Mouse (Mus musculus) CH12.LX (cell line): ENCODE results near the gene Smg9. TPM values are rescaled to one million over a fixed set of nuclear protein-coding genes. Genes with fewer than 3 reads are reported as not detected.

Source experiments
- DNase-seq: peaks from one replicate; pipeline ENCODE4 v3.0.0-alpha.2; 2013; ENCODE audit errors: extremely low read depth
- H3K27ac ChIP-seq: 2 replicates; pipeline ENCODE4 v1.5.1; 2012; ENCODE audit warnings: low read depth, mild to moderate bottlenecking, control low read depth, moderate library complexity; ENCODE audit not compliant: insufficient read depth
- H3K27me3 ChIP-seq: replicated peaks from 2 replicates; pipeline ENCODE3; 2012; ENCODE audit warnings: inconsistent platforms
- H3K36me3 ChIP-seq, 2 experiments: replicated peaks in 1 of 2; 2 replicates each; pipeline versions ENCODE3 to v1.6.1; 2012; ENCODE audit warnings: inconsistent platforms in 1 of 2, low read length in 1 of 2, mild to moderate bottlenecking in 1 of 2, mixed read lengths in 1 of 2, moderate library complexity in 1 of 2; ENCODE audit not compliant: control insufficient read depth in 1 of 2, insufficient read depth in 1 of 2
- H3K4me1 ChIP-seq, 2 experiments: 2 replicates each; pipeline ENCODE4 v1.6.1; 2012; ENCODE audit warnings: inconsistent platforms in 1 of 2, moderate library complexity in 1 of 2; ENCODE audit not compliant: insufficient read depth in 2 of 2, control insufficient read depth in 1 of 2
- H3K4me2 ChIP-seq: 2 replicates; pipeline ENCODE4 v1.6.1; 2012; ENCODE audit warnings: low read depth, mild to moderate bottlenecking, control low read depth; ENCODE audit not compliant: poor library complexity, insufficient read depth, severe bottlenecking
- H3K4me3 ChIP-seq, 3 experiments: fragments of 150-350 bp in 1 of 3; sonication (generic) in 1 of 3; replicated peaks in 1 of 3; 2 replicates each; pipeline versions ENCODE3 to v1.5.1; 2011 to 2012; ENCODE audit warnings: low read depth in 2 of 3, low read length in 2 of 3, mild to moderate bottlenecking in 2 of 3, moderate library complexity in 2 of 3, control low read depth in 1 of 3, improper control_type of control experiment in 1 of 3, inconsistent platforms in 1 of 3, mixed read lengths in 1 of 3; ENCODE audit not compliant: poor library complexity in 1 of 3
- H3K79me2 ChIP-seq: replicated peaks from 2 replicates; pipeline ENCODE4 v1.6.1; 2012; ENCODE audit warnings: mild to moderate bottlenecking, moderate library complexity; ENCODE audit not compliant: control insufficient read depth, poor library complexity, insufficient read depth, severe bottlenecking; ENCODE audit errors: extremely low read depth
- H3K9ac ChIP-seq: 2 replicates; pipeline ENCODE4 v1.6.1; 2012; ENCODE audit warnings: low read depth, mild to moderate bottlenecking, control low read depth, moderate library complexity; ENCODE audit not compliant: insufficient read depth
- H3K9me3 ChIP-seq: replicated peaks from 2 replicates; pipeline ENCODE3; 2012; ENCODE audit warnings: low read length, inconsistent platforms, mixed read lengths
- BHLHE40 ChIP-seq: IDR thresholded peaks from 2 replicates; pipeline ENCODE4 v1.6.1; 2011; ENCODE audit warnings: mild to moderate bottlenecking, low read depth, low read length, improper control_type of control experiment
- CTCF ChIP-seq, 2 experiments: IDR thresholded peaks in 1 of 2; conservative IDR thresholded peaks in 1 of 2; 2 replicates each; pipeline ENCODE4 v1.5.1; 2011 to 2012; ENCODE audit warnings: low read depth in 2 of 2, low read length in 2 of 2, improper control_type of control experiment in 1 of 2, inconsistent platforms in 1 of 2, mild to moderate bottlenecking in 1 of 2, moderate library complexity in 1 of 2
- EP300 ChIP-seq: IDR thresholded peaks from 2 replicates; pipeline ENCODE4 v1.6.1; 2011; ENCODE audit warnings: low read length, improper control_type of control experiment
- IRF4 ChIP-seq: IDR thresholded peaks from 2 replicates; pipeline ENCODE4 v1.6.1; 2014; ENCODE audit warnings: low read depth, mild to moderate bottlenecking, inconsistent platforms, low read length, improper control_type of control experiment
- JUND ChIP-seq: conservative IDR thresholded peaks from 2 replicates; pipeline ENCODE4 v1.6.1; 2011; ENCODE audit warnings: low read depth, low read length, improper control_type of control experiment
- MAX ChIP-seq: IDR thresholded peaks from 2 replicates; pipeline ENCODE4 v1.6.1; 2011; ENCODE audit warnings: low read length, improper control_type of control experiment
- MAZ ChIP-seq: IDR thresholded peaks from 2 replicates; pipeline ENCODE4 v1.6.1; 2012; ENCODE audit warnings: low read depth, mild to moderate bottlenecking, inconsistent platforms, low read length, improper control_type of control experiment, moderate library complexity
- MEF2A ChIP-seq: IDR thresholded peaks from 2 replicates; pipeline ENCODE4 v1.6.1; 2014; ENCODE audit warnings: low read depth, mild to moderate bottlenecking, inconsistent platforms, low read length, improper control_type of control experiment, borderline replicate concordance
- MXI1 ChIP-seq: IDR thresholded peaks from 2 replicates; pipeline ENCODE4 v1.6.1; 2011; ENCODE audit warnings: mild to moderate bottlenecking, low read depth, low read length, improper control_type of control experiment
- MYC ChIP-seq: IDR thresholded peaks from 2 replicates; pipeline ENCODE4 v1.6.1; 2011; ENCODE audit warnings: low read depth, mild to moderate bottlenecking, improper control_type of control experiment, low read length
- NELFE ChIP-seq: IDR thresholded peaks from 2 replicates; pipeline ENCODE4 v1.6.1; 2011; ENCODE audit warnings: low read depth, low read length, improper control_type of control experiment
- NRF1 ChIP-seq: IDR thresholded peaks from 2 replicates; pipeline ENCODE4 v1.6.1; 2014; ENCODE audit warnings: low read depth, mild to moderate bottlenecking, inconsistent platforms, low read length, improper control_type of control experiment, moderate library complexity
- POLR2A ChIP-seq: IDR thresholded peaks from 2 replicates; pipeline ENCODE4 v1.6.1; 2011; ENCODE audit warnings: low read depth, mild to moderate bottlenecking, improper control_type of control experiment, low read length
- POLR2AphosphoS2 ChIP-seq: IDR thresholded peaks from 2 replicates; pipeline ENCODE4 v1.6.1; 2011; ENCODE audit warnings: low read depth, low read length, improper control_type of control experiment
- RAD21 ChIP-seq: IDR thresholded peaks from 2 replicates; pipeline ENCODE4 v1.6.1; 2011; ENCODE audit warnings: low read depth, mild to moderate bottlenecking, low read length, improper control_type of control experiment, moderate library complexity
- SIN3A ChIP-seq: IDR thresholded peaks from 2 replicates; pipeline ENCODE4 v1.6.1; 2012; ENCODE audit warnings: low read length, improper control_type of control experiment, inconsistent platforms
- SMC3 ChIP-seq: IDR thresholded peaks from 2 replicates; pipeline ENCODE4 v1.6.1; 2011; ENCODE audit warnings: low read depth, low read length, improper control_type of control experiment
- UBTF ChIP-seq: IDR thresholded peaks from 2 replicates; pipeline ENCODE4 v1.6.1; 2012; ENCODE audit warnings: low read depth, mild to moderate bottlenecking, inconsistent platforms, low read length, improper control_type of control experiment, moderate library complexity
- ZC3H11A ChIP-seq: IDR thresholded peaks from 2 replicates; pipeline ENCODE4 v1.6.1; 2012; ENCODE audit warnings: low read depth, mild to moderate bottlenecking, inconsistent platforms, low read length, improper control_type of control experiment
- ZMIZ1 ChIP-seq: IDR thresholded peaks from 2 replicates; pipeline ENCODE4 v1.6.1; 2012; ENCODE audit warnings: low read depth, mild to moderate bottlenecking, inconsistent platforms, low read length, improper control_type of control experiment
- dilution Hi-C: fragments of 300-500 bp; cut with MboI; formaldehyde crosslinking; loops from 2 replicates; pipeline ENCODE4 v1.14.3; 2020; ENCODE audit warnings: low sequenced_read_pairs; ENCODE audit not compliant: extremely low pct_unique_long_range_greater_than_20kb, extremely low pct_ligation_motif_present
- in situ Hi-C: fragments of 300-500 bp; cut with MboI; formaldehyde crosslinking; loops from 3 replicates; pipeline ENCODE4 v1.14.3; 2019; ENCODE audit warnings: low sequenced_read_pairs, low pct_ligation_motif_present, low pct_unique_long_range_greater_than_20kb, mixed read lengths
- polyA plus RNA-seq: library from polyadenylated mRNA; unstranded; fragments of >175 nt; gene quantifications from 2 replicates; pipeline ENCODE4 v1.2.1, GENCODE M21; 2012; ENCODE audit warnings: low read depth; ENCODE audit not compliant: insufficient read length
- total RNA-seq, 2 experiments: library from RNA; depleted of rRNA; stranded (reverse); fragments of 300-350 nt in 1 of 2; fragments of >200 nt in 1 of 2; gene quantifications; 2 replicates each; pipeline ENCODE4 v1.2.3; 2012 to 2014

Smg9 gene
- total and polyA plus RNA-seq, 3 experiments = 19.9 to 26.8 (median 20.5) TPM

- H3K4me1 ChIP-seq = peaks cover 14 to 27% of the 10 kb centered on the region in 2 experiments
- H3K27ac ChIP-seq = no peak overlapping the region
Observed at GRCm38 (mm10) chr7:24364827-24365226, 34.6 kb upstream of the Smg9 start.

GRCm38 (mm10) chr7:24365258-24366014 lies 34.0 kb upstream of the Smg9 start:
- peaks cover 10% of the 10 kb centered on the region for H3K27me3 ChIP-seq
- dilution Hi-C loops = no loop called here
- peaks cover 20 to 33% of the 10 kb centered on the region in 2 experiments for H3K4me1 ChIP-seq
- in situ Hi-C loops = loop anchor here (5.0 kb wide), 1 partner anchor 37 kb away; no protein-coding TSS in a partner anchor
- H3K36me3 ChIP-seq = no peaks in the 10 kb centered on the region
- H3K9me3 ChIP-seq = peaks cover 4% of the 10 kb centered on the region
- TF ChIP-seq SIN3A = no peak
- TF ChIP-seq NRF1 = no peak
- TF ChIP-seq MYC = no peak
- no peak for TF ChIP-seq JUND
- TF ChIP-seq MXI1 = no peak
- TF ChIP-seq MEF2A = no peak
- TF ChIP-seq POLR2A = no peak
- no peak for TF ChIP-seq RAD21
- TF ChIP-seq EP300 = no peak
- TF ChIP-seq NELFE = no peak
- TF ChIP-seq, all 38 proteins: peak for 0
- H3K9ac ChIP-seq = no peak overlapping the region
- DNase-seq = no peak
- no peak overlapping the region for H3K4me3 ChIP-seq
- H3K79me2 ChIP-seq = no peaks in the 10 kb centered on the region
- H3K27ac ChIP-seq = no peak overlapping the region
- H3K4me2 ChIP-seq = no peak overlapping the region

More at GRCm38 (mm10) chr7:24364827-24365226, 34.6 kb upstream of the Smg9 start:
- TF ChIP-seq MAX (peak; percentile 25; the same call in 1 of the 2 replicates), ZC3H11A (peak; percentile 93), SIN3A (no peak), RAD21 (peak; percentile 90), SMC3 (peak; percentile 99), CTCF (conservative IDR thresholded peaks at IDR 0.05 in 1 of 2, IDR thresholded peaks at IDR 0.05 in 1 of 2; ENCODE audit: low read depth in 2 of 2, low read length in 2 of 2) (peak; percentile 87 to 97), IRF4 (peak; percentile 37; the same call in 1 of the 2 replicates), POLR2AphosphoS2 (no peak), UBTF (0 out of 2 replicates have a peak, but pooled peaks have one; percentile 59), MAZ (0 out of 2 replicates have a peak, but pooled peaks have one; percentile 59), ZMIZ1 (no peak), NELFE (0 out of 2 replicates have a peak, but pooled peaks have one; percentile 33), BHLHE40 (no peak; the same call in 1 of the 2 replicates)
- Histone ChIP-seq H3K36me3 (no peaks in the 10 kb centered on the region), H3K4me2 (peak overlapping the region; percentile 51; the same call in 1 of the 2 replicates), H3K9ac (no peak overlapping the region), H3K27me3 (peaks cover 10% of the 10 kb centered on the region), H3K4me3 (no peak overlapping the region), H3K79me2 (no peaks in the 10 kb centered on the region), H3K9me3 (peaks cover 4% of the 10 kb centered on the region)
- in situ Hi-C loops = loop anchor here (5.0 kb wide), 1 partner anchor 37 kb away; no protein-coding TSS in a partner anchor
- DNase-seq = peak; percentile 83
- dilution Hi-C loops = no loop called here
